Mouse (Mus musculus) CD8-positive naive resting alpha-beta T cell, adult 2 months (primary cell): ENCODE data around the gene Gsta4.
"Not testable (repeated sequence)": the region's sequence is repeated elsewhere in the genome, so short reads cannot be mapped to it uniquely, and the experiment has no call there.

Source experiments
- DNase-seq, 2 experiments: peaks; one replicate each; pipeline ENCODE4 v3.0.0; 2022; ENCODE audit warnings: low read depth in 2 of 2, low spot score in 2 of 2

Gene Gsta4

GRCm38 (mm10) chr9:78229658-78230057, 47.1 kb downstream of the Gsta4 start:
- DNase-seq, result not testable (repeated sequence)

GRCm38 (mm10) chr9:78230461-78230860, 47.9 kb downstream of the Gsta4 start, which contains the start of gene Gsta1:
Gene Gsta1, plus strand, starts transcription at chr9:78230656.
- not testable (repeated sequence) for DNase-seq

GRCm38 (mm10) chr9:78233121-78233695, 50.6 kb downstream of the Gsta4 start:
- DNase-seq, result not testable (repeated sequence)

GRCm38 (mm10) chr9:78255683-78256470, 73.3 kb downstream of the Gsta4 start:
- not testable (repeated sequence) for DNase-seq

- not testable (repeated sequence) for DNase-seq
Observed at GRCm38 (mm10) chr9:78256914-78257313, 74.3 kb downstream of the Gsta4 start, which contains the start of gene Gm3776. Gene Gm3776, plus strand, starts transcription at chr9:78257129.
